Mouse (Mus musculus): Measurements from ENCODE around the gene Taf9b.
"Not testable (repeated sequence)": the region's sequence is repeated elsewhere in the genome, so short reads cannot be mapped to it uniquely, and the experiment has no call there.

The Taf9b gene

DNA sequence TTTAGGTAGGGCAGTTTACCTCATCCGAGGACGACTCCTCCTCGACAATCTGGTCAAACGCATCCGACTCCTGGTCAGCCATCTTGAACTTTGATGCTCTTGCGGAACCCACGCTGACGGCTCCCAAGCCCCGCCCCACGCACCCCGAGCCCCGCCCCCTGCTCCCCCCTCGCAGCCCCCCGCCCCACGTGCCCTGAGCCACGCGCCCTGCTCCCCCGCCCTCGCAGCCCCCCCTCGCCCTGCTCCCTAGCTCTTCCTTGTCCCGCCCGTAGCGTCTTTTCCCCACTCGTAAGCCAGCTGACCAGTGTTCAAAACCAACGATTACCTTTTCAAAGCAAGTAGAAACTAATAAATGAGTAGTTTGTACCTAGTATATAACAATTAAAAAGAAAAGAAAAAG is at the start of gene Taf9b:
TSS of gene Taf9b (minus strand) at position 101 of the 400 bp plus-strand sequence.
- no peak for DNase-seq

DNA sequence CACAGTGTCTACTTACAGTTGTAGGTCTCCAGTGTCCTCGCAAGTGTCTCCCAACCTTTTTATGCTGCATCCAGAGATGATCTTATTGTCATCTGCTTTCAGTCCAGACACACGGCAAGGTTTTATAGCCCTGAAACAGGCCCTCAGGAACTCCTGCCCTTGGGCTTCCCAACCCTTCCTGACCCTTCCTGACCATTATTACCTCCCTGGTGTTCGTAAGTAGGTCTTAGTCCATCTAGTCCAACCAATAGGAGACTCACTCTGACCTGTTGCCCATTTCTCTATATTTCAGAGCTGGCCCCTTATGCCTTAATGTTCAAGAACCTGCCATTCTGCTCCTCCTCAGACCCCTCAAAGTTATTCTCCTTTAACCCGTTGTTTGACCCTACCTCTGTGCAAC is 34.3 kb upstream of the Taf9b start, which contains the start of gene Fnd3c2:
TSS of gene Fnd3c2 (minus strand) at position 101 of the 400 bp plus-strand sequence.
- DNase-seq = no peak

DNA sequence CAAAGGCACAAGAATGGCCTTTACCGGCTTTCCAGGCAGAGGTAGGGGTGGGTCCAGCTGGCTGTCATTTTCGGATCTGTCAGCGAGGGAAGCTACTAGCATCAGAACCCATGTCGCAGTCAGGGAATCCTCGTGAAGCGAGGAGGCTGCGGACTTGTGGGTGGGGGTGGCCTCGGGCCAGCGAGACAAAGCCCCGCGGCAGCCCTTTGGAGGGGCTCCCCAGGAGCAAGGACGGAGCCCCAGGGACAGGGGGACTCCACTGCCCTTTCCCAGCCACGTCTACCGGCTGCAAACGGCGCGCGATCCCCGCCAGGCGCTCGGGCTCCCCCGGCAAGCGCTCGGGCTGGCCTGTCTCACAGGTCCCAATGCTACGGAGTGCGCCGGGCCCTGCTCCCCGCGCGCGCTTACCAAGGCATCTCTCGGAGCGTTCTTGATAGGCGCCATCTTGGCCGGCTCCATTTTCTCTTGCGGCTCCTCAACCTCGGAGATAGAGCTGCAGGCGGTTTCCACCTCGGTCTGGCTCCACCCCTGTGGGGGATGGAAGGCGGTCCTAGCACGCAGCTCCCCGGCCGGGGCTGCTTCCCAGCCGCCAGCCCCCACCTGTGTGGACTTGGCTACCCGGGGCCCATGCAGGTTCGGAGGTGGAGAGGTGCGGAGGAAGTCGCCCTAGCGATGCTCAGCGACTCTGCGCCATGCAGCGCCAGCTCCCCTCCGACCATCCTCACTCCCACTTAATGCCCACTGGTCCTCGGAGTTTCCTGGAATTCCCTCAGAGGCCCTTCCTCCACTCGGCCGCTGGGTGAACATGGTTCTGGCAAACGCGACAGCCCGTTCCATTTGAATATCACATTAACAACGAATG is 1.6 kb downstream of the Taf9b start:
- DNase-seq = peak; percentile 67

DNA sequence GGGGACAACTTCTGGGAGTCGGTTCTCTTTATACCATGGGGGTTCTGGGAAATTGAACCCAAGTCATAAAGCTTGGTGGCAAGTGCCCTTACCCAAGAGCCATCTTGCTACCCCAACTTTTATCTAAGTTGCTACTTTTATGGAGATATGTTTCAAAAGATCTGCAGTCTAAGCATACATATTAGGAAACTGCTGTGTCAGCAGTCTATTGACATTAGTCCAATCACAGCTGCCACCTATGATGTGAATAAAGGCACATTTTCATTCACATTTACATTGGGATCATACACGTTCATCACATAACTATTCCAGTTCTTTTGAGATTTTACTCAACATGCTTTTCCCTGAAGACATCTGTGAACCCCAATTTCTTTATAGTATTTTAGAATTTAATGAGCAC is 11.9 kb downstream of the Taf9b start:
- DNase-seq = no peak

DNA sequence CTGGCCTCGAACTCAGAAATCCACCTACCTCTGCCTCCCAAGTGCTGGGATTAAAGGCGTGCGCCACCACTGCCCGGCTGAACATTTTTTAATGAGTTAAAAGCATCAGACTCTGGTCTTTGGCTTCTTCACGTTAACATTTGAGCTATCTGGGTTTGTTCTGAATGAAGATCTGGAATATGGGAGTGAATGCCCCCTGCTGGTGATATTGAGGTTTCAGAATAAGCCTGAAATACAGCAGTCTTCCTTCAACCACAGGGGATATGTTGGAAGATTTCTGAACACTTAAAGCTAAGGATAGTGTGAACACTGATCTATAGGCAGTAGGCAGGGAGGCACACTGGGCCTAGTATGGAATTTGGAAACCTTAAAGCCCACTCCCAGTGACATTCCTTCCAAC is 22.1 kb downstream of the Taf9b start:
- DNase-seq = no peak

DNA sequence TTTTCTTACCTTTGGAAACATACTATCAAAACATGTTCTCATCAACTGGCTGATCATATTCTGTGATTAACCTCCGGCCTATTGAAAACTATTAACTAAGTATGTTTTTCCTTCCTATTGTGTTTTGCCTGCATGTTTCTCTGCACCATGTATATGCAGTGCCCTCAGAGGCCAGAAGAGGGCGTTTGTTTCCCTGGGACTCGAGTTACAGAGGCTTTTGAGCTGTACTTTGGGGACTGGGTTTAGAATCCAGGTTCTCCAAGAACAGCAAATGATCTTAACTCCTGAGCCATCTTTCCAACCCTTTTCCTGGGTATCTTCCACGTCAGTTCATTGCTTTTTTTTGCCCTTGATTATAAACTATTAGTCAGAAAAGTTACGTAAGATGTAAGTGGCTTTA is 23.6 kb downstream of the Taf9b start:
- DNase-seq = peak; percentile 17

DNA sequence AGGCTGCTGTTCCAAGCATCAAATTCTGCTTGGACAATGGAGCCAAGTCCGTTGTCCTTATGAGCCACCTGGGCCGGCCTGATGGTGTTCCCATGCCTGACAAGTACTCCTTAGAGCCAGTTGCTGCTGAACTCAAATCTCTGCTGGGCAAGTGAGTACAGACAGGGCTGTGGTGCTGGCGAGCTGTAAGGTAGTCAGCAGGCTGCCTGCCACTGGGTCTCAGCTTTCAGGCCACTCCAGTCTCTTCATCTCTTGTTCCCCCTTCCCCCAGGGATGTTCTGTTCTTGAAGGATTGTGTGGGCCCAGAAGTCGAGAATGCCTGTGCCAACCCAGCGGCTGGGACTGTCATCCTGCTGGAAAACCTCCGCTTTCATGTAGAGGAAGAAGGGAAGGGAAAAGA is 26.6 kb downstream of the Taf9b start:
- not testable (repeated sequence) for DNase-seq

DNA sequence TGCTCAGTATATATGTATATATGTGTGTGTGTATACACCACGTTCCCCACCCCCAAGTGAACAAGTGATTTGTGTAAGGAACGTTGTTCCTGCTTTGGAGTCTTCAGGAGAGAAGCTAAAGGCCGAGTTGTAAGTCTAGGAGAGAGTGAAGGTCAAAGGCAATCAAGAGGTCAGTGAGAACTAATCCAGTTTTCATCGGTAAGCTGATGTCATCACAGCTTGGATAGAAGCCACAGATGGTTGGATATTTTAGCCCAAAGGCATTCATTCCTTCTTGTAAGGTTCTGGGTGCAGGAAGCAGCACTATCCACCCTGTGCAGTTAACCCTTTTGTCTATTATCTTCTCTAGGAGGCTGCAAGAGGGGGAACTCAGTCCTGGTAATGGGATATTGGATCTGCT is 30.9 kb downstream of the Taf9b start:
- peak; percentile 26 for DNase-seq

DNA sequence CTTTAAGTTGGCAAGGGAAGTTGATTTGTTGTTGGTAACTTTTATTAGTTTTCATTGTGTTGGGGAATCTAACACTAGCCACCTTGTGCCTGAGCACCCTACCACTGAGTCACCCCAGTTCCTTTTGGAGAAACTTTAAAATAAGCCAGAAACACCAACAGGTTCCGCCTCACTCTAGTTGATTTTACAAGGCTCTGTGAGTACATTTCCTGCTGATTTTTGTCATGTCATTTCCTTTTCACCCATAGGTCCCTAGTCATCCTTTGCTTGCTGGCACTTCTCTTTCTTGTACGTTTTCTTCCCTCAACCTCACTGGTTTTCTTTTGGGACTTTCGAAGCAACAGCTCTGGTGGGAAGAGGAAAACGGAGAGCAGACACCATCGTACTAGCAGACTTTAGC is 31.6 kb downstream of the Taf9b start:
- DNase-seq = no peak

DNA sequence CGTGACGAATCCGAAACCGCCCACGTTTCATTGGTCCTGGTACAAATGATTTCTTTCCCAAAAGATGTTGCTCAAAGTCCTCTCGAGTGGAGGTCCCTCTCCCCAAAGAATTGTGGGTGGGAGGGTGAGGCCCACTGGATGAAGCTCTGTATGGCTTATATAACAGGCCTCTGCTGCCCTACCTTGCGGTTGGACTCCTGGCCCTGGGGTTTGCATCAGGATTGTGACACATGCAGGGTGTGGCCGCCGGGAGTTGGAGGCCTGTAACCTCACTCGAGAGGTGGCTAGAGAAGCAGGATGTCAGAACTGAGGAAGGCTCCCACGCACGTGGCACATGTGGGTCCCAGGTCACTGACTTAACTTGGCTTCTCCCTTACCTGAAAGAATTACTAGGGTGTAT is 33.2 kb downstream of the Taf9b start:
- peak; percentile 69 for DNase-seq

DNA sequence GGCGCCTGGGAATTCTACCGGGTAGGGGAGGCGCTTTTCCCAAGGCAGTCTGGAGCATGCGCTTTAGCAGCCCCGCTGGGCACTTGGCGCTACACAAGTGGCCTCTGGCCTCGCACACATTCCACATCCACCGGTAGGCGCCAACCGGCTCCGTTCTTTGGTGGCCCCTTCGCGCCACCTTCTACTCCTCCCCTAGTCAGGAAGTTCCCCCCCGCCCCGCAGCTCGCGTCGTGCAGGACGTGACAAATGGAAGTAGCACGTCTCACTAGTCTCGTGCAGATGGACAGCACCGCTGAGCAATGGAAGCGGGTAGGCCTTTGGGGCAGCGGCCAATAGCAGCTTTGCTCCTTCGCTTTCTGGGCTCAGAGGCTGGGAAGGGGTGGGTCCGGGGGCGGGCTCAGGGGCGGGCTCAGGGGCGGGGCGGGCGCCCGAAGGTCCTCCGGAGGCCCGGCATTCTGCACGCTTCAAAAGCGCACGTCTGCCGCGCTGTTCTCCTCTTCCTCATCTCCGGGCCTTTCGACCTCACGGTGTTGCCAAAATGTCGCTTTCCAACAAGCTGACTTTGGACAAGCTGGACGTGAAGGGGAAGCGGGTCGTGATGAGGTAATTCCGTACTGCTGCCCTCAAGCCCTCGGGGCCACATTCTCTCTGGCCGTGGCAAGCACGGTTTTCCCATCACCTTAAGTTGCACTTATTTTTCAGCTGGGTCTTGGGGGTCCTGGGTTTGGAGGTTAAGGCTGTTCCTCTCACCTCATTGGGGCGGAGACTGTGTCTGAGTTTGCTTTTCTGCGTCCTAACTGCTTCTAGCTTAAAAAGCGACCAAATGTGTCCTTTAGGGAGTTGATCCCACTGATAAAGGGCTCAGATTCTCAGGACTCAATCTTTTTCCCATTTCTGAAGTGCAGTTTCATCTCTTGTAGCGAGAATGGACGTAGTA is 34.0 kb downstream of the Taf9b start, which contains the start of gene Pgk1:
TSS of gene Pgk1 (plus strand) at position 388 of the 937 bp plus-strand sequence.
- DNase-seq = peak; percentile 97

DNA sequence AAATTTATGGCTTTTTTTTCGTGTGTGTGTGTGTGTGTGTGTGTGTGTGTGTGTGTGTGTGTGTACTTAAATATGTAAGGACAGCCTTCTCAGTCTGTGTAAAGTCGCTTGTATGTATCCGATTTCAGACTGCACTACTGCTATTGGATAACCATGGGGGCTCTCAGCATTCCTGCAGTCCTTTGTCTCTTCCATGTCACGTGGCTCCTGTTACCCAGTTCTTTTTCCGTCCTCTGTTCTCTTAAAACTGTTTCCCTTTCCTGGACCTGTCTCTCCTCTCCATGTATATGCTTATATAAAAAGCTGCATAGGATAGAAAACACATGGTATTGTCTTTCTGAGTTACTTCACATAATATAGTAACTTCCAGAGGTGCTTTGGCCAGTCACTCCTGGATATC is 35.3 kb downstream of the Taf9b start:
- DNase-seq = no peak

DNA sequence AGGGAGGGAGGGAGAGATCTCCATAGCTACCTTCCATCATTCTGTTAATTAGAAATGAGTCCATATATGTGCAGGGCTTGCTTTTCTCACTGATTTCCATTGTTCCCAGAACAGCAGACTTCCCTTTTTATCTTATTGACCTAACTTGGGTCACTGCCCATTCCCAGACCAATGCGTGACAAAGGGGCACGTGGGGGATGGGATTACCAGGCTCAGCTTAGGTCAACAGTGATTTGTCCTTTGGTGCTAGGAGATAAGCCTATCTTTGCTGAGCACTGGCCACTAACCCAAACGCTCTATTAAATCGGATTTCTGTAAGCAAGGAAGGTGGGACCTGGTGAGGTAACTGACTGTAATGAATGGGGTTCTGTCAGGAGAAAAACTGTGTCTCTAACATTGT is 36.7 kb downstream of the Taf9b start:
- DNase-seq = no peak

DNA sequence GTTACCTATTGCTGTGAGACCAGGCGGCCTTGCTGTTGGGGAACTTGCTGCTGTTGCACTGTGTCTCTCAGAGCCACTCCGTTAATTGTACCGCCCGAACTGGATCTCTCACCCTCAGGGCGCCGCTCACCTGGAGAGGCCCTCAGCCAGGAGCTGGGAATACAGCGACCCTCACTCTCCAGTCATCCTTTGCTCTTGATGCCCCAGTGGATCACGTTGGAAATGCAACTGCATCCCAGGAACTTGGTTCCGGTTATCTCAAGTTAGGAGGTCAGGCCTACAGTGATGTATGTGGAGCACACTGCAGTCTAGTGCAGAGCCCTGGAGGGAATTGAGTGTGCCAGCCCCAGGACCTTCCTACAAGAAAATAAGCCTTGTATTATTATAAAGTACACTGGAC is 44.6 kb downstream of the Taf9b start:
- DNase-seq = no peak

DNA sequence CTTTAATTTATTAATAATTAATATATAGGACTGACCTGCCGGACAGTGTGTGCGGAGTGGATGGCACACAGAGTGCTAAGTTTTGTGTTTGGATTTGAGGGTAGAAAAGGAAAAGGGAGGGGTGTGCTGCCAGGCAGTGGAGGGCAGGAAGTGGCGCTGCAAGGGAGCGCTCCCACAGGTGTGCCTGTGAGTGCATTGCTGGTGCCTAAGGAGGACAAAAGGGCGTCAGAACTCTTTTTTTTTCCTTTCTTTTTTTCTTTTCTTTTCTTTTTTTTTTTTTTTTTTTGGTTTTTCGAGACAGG is 49.2 kb downstream of the Taf9b start:
- DNase-seq = no peak

DNA sequence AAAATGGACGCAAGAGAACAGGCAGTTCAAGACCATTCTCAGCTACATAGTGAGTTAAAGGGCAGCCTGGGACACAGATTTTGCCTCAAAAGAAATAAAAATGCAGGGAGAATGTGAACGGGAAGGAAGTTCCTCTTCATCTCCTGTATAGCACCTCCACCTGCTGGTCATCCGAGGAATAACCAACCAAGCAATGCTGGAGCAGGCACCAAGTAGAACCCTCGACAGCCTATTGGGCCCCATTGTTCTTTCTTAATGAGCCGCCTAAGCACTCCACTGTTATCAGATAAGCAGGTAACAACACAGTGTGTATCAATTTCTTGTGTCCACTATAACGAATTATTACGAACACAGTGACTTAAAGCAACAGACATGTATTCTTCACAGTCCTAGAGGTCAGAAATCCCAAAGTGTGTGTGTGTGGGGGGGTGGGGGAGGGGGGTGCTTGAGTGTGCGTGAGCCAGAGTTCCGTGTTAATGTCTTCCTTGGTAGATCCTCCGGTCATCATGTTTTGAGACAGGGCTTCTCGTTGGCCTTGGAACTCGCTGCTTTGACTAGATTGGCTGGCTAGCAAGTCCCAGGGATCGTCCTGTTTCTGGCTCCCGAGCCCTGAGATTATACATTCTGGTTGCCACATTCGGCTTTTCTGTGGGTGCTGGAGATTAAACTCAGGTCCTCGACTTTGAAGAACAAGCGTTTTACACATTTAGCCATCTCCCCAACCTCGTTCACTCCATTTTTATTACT is 49.7 kb downstream of the Taf9b start:
- DNase-seq = peak; percentile 77

DNA sequence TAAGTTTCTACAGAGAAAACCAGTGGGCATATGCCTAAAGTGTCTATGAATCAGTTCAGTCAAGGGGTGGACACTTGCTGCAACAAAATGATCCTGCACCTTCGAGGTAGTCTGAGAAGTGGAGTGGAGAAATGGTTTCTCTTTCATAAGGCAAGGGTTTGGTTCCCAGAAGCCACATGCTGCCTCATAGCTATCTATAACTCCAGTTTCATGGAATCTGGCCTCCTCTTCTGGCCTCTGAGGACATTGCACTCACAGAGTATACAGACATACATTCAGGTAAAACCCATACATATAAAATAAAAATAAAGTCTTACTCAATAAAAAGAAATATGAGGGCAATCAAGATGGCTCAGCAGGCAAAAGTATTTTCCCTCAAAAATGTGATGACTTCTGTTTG is 55.9 kb downstream of the Taf9b start:
- DNase-seq = no peak

DNA sequence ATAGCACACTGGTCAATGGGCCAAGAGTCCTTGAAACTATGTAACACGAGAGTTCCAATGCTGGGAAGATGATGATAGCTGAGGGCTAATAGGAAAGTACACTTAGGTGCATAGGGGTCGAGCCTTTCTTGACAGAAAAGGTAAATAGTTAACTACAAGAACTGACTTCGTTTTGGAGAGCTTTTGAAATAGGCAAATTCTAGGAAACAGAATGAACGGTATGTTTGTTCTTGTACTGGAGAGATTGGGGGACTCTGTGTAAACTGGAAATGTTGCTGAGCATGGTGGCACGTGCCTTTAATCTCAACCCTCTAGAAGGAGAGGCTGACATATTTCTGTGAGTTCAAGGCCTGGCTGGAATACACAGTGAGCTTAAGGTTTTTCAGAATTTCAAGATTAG is 56.4 kb downstream of the Taf9b start:
- no peak for DNase-seq

DNA sequence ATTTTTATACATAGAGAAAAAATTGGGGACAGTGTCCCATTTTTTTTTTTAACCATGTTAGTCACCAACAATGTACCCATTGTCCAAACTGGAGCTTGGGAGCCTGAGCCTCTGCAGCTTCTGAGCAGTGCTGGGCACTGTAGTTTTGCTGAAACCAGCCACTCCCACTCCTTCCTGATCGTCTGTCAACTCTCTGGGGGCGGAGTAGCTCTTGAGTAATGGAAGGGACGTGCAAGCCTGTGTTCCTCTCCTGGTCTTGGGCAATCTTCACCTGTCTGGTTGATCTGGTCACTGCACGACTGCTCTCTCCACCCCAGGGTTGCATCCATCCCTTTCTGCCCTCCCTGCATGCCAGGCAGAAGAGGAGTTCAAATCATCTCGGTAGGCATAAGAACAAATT is 57.0 kb downstream of the Taf9b start:
- DNase-seq = no peak
